Mouse (Mus musculus) erythroblast, embryonic 14.5 days (primary cell): ENCODE data around the gene Ntn4.

Source experiments
- GATA1 ChIP-seq: IDR thresholded peaks from 2 replicates; pipeline ENCODE4 v1.6.1; 2012; ENCODE audit warnings: low read length, inconsistent platforms, mixed read lengths
- TAL1 ChIP-seq: IDR thresholded peaks from 3 replicates; pipeline ENCODE4 v1.6.1; 2012; ENCODE audit warnings: low read length, inconsistent platforms, mixed read lengths

DNA sequence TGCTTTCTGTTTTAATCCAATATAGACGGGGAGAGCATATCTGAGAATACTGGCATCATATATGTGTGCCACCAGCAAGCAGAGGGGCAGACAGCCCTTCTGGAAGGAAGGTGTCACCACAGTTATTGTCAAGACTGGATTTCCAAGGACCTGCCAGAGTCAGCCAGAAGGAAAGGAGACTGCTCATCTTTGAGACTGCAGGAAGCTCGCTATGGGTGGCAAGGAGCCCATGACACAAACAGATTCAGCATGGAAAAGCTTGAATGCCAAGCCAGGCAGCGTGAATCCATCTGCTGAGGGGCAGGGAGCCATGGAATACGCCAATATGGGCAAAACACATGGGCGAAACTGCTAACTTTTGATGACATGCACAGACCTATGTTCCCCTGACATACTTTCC is 6.9 kb upstream of the Ntn4 start:
- TF ChIP-seq GATA1 (no peak), TAL1 (no peak)
